Mouse (Mus musculus): ENCODE measurements at regions not wholly inside any gene's neighbourhood (a gene's known extent, or its start where the extent isn't known, plus 50 kb on each side); places are given as distances from the start of the nearest gene placed in this dataset.

DNA sequence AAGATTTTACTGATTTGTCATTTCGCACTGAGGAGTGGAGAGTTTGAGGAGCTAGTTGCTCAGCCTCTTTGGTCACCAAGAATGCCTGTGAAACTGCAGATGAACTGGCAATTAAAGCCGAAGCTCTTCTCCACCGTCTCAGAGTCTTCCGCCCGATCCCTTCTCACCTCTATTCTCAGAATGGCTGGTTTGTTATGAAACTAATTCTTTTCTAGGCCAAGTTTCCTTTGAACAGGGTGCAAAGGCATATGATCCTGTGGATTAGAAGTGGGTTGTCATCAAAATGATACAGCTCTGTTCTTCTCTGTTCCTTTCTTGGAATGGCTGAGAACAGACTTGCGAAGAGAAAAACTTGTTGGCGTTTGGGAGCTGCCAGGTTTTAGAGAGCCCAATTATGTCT is 458.7 kb upstream of the Nr2f1 start:
- no peak for TF ChIP-seq POLR2A (IDR thresholded peaks at IDR 0.05; ENCODE audit: insufficient read depth, low read depth, low read length)
- no peak for TF ChIP-seq CTCF (IDR thresholded peaks at IDR 0.05; ENCODE audit: insufficient read depth, low read depth, low read length)

Measured in olfactory bulb, adult 2 months (tissue).